Mouse (Mus musculus): ENCODE measurements around the gene Sec22a.

The Sec22a gene

DNA sequence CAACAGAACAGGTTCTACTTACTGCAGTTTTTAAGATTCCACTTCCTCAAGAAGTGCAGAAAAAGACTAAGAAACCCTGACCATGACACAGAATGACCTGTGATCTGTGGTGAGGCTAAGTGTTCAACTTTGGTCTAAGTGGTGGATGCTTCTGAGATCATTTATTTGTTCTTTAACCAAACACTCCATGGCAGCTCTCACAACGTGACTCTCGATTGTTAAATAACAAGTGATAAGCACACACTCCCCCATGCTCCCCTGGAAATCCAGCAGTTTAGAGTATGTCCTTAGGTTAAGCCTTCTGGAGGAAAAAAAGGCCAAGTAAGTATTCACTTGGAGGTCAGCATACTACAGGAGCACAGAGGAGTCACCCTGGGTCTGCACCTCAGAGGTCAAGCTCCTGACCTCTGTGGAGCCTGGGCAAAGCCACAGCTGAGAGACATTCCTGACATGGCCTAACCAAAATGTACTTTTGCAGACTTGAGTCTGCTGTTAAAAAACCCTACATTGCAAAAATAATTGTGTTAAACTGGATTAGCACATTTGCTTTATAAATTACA, 53.1 kb downstream of the Sec22a start:
- DNase-seq (ENCODE audit: low spot score): no peak

DNA sequence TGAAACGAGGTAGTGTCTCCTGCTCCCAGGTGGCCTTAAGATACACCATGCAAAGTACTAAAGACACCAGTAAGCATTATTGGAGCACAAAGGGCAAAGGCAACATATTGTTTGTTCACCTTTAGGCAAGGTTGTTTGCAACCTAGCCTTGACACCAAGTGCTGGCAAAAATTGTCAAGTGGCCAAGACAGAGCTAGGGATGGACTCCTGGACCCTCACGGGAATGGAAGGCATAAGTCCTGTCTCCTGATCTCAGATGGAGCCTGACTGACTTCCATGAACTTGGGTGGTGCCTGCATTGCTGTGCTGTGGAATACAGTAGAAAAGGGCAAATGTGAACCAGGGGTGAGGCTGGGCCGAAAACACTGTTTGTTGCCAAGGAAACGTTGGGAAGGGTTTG, 54.1 kb downstream of the Sec22a start:
- no peak for DNase-seq (ENCODE audit: low spot score)

DNA sequence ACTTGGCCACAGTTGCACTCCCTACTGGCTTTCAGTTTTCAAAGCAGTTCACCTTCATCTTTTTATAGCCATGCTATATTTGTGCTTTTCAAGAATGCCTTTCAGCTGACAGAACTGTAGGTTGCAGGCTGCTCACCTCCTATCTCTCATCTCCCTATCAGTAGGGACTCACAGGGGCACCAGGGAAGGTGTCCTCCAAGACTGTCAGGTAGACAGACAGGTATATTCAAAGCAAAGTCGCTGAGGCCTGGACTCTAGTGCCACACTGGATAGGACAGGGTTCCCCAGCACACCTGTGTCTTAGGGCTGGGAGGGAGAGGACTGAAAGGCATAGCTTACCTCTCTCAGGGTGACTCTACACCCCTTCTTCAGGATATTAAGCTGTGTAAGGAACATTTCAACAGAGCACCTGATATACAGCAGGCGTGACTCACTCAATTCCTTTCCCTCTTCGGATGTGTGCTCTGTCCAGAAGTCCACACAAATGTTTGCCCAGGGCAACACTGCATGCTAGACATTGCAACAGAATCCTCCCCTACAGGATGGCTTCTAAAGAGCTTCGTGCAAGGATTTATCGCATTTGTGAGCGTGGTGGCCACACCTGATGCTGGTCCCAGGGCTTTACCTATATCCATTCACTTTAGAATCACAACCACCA, 55.1 kb downstream of the Sec22a start:
- no peak for DNase-seq (ENCODE audit: low spot score)

DNA sequence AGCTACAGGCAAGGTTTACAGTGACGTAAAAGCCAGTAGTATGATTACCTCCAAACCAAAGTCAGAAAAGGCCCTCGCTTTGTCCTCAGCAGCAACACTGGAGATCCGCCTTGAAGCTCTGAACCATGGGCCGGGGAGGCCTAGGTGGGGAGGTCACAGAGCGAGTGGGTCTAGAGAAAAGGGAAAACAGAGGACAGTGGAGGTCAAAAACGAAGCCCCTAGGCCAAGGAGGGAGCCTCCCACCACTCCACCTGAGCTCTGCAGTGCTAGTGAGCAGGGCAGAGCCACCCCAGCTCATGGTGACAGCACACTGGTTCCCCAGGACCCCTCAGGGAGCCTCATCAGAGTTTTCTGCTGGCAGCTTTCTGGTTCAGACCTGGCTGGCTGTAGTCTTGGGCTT, 55.7 kb downstream of the Sec22a start:
- no peak for DNase-seq (ENCODE audit: low spot score)

DNA sequence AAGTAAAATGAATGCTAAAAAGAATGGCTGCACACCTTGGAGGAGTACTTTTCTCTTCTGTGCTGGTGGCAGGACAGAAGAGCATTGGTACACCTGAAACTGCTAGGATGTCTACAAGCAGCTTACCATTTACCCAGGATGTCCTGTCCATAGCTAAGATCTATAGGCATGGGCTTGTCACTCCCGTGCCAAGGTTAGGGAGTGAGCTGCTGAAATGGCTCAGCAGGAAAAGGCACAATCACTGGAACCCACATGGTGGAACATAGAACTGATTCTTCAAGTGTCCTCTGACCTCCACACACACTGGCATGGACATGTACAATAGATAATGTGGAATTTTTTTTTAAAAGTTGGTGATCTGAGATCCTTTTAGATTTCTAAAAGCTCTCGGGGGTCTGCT, 56.4 kb downstream of the Sec22a start:
- DNase-seq (ENCODE audit: low spot score): no peak

DNA sequence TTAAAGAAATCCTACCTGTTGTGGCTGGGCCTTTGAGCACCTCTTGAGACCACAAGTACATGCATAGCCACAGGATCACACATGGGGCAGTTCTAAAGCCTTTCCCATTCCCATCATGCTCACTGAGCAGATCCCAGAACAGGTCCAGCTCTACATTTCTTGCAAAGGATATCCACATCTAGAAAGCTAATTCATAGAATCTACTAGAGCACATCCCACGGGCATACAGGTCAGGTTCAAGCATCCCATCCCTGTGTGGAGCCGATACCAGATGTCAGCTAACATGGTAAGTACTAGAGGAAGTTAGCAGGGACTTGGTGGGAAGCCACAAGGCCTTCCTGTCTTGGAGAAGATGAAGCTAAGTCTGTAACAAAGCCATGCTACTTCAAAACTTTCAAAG, 57.1 kb downstream of the Sec22a start:
- no peak for DNase-seq (ENCODE audit: low spot score)

DNA sequence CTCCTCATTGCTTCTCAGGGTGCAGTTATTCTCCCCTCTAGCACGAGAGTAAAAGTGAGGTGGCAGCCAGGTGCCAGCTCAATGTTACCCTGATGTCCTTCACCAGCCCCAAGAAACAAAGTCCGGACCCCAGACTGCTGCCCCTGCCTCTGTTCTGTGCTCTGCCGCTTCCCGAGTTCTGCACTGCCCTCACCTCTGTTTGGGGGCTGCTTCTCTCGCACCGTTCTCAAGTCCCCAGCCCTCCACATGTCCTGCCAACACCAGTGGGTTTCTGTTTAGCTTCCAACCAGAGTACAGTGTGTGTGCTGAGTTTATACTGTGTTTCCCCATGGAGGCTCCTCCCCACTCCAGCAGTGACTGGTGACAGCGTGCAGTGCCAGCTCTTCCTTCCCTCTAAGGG, 58.5 kb downstream of the Sec22a start:
- no peak for DNase-seq (ENCODE audit: low spot score)

DNA sequence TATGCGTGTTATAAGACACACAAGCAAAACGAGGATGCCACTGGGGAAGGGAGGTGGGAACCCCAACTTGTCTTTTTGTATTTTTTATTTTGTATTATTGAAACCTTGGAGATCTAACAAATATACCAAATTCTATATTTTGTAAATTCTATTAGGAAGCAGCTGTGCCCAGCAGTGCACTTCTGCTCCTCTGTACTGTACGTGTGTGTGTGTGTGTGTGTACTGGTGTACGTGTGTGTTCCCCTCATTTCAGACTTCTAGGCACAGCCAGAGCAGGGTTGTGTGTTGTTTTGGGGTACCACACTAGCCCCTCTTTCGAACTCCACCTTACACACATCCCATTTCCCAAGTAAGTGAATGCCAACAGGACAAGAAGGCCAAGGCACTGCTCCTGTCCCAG, 59.3 kb downstream of the Sec22a start:
- DNase-seq (ENCODE audit: low spot score): no peak

DNA sequence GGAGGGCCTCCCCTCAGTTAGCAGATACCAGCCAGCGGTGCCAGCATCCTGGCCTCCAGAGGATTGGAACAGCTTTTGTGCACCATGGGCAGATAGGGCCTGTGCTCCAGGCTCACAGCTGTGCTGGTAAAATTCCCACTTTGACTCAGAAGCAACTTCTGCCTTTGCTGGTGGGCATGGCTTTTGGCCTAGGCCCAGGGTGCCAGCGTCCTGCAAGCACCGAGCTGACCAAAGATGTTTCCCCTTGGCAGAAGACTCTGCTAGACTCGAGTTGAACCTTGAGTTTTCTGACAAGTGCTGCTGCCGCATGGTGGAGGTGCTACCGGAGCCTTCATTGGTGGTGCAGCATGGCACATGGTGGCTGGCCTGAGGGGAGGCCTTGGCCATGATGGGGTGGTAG, 60.0 kb downstream of the Sec22a start:
- no peak for DNase-seq (ENCODE audit: low spot score)

DNA sequence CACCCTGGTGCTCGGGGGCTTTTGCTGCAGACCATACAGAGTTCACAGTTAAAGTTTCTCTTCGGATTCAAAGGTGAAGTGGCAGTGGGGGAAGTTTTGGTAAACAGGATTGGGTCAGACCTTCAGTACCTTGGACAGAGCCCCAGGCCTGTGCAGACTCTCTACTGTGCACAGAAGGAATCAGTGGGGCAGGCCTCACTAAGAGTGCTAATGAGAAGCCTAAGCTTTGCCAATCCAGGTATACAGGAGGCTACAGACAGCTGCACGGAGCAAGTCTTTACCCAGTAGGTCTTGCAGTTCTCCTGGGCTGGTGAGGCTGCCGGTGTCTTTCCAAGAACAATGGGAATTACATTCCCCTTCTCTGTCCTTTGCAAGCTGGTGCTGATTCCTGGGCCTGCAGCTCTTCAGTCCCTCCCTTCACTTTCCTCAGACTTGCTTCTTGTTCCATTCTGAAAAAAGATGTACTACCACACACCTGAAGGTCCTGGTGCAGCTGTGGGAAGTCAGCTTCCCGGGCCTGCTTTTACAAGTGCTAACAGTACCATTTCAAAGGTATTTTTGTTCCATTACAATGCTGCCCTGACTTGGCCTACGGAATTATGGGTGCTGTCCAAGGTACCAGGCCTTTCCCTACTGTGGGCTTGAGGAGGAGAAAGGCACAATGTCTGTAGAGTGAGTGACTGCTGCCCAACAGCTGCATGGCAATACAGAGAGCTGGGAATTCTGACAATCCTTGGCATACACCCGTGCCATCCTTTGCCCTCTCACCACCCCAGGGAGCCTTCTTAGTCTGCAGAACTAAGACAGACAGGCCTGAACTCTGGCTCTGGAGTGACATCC, 61.1 kb downstream of the Sec22a start:
- DNase-seq (ENCODE audit: low spot score): no peak

DNA sequence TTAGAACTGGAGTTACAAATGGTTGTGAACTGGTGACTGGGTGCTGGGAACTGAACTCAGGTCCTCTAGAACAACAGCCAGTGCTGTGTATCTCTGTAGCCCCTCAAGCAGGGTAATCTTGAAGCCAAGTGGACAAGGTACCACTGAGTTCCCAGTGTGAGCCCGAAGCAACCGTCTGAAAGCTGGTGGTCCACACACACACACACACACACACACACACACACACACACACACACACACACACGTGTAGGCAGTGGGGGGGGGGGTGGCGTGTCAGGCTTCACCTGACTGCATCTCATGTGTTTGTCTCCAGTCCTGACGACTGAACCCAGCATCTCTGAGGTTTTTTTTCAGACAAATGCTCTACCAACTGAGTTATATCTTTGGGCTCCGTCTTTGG, 63.6 kb downstream of the Sec22a start:
- DNase-seq (ENCODE audit: low spot score): no peak

DNA sequence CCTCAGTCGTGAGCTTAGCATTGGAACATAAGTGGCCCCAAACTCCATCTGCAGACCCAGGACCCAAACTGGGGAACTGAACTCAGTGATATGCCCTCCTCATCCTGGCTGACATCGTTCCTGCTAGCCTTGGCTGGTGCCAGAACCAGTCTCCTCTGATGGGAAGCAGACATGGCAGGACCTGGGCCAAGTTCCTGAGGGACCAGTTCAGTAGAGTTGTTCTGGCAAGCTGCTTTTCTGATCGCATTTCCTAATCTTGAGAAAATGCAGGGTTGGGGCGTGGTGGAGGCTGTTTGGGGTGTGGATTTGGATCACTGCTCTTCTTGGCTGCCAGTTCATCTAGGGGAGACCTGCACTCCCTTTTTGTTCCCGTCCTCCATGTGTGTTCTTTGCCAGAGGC, 65.9 kb downstream of the Sec22a start:
- DNase-seq (ENCODE audit: low spot score): no peak

DNA sequence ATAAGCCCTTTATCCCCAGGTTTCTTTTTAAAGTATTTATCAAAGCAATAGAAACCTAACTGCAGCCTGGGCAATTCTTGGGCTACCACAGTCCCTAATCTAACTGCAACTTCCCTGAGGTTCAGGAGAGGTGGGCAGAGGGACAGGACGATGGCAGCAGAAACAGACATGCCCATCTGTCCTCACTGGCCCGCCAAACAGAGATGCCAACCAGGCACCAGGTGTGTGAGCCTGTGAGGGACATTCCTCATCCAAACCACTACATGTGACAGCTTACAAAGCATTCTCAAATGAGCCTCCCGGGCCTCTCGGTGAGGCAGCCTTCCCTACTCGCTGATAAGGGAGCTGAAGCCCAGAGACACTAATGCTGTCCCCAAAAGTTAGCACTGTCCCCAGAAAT, 76.5 kb downstream of the Sec22a start:
- no peak for DNase-seq (ENCODE audit: low spot score)

DNA sequence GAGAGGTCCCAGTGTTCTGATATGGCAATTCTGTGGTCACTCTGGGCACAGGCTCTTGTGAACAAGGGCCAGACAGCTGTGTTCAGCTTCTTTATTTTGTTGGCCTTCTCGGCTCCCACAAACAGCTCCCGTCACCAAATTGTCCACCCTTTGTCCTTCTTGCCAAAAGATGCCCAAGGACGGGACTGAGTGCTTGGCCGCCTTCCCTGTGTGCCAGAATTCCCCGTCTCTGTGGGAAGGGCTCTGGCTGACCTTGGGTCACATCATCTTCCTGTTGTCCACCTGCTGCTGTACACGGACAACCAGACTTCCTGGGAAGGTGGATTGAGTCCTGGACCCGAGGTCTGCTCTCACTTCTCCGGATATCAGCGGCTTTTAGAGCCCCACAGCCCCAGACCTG, 77.9 kb downstream of the Sec22a start:
- no peak for DNase-seq (ENCODE audit: low spot score)

DNA sequence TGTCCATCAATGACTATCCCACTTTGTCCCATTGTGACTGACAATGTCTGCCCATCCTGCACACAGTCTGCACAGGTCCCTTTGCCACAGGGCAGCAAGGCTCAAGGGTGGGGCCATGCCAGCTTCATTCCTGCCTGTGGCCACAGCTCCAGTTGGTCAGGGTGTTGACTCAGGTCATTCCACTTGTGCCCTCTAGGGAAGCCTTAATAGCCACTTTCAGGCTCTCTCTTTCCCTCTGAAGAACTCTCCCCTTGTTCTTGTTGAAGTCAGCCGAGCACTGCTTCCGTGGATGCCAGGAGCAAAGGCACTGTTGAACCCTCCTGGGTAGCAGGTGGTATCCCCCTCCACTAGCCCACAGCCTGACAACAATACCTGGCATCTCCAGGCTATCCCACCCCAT, 81.3 kb downstream of the Sec22a start:
- DNase-seq (ENCODE audit: low spot score): no peak

DNA sequence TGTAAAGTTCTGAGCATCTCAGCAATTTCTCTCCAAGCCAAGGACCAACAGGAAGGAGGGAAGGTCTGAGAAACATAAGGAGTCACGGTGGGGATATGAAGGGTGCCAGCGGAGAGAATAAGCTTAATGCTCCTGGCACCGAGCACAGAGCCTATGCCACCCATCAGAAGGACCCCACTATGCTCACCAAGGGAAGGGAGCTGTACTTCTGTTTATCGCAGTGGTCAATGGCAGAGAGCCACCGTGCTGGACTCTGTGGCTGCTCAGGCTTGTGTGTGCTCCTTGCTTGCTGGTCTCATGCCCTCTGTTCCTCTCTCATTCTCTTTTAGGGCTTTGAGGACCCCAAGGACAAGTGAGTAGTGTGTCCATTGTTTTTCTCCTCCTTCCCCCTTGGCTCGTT, 85.6 kb downstream of the Sec22a start:
- DNase-seq (ENCODE audit: low spot score): no peak

DNA sequence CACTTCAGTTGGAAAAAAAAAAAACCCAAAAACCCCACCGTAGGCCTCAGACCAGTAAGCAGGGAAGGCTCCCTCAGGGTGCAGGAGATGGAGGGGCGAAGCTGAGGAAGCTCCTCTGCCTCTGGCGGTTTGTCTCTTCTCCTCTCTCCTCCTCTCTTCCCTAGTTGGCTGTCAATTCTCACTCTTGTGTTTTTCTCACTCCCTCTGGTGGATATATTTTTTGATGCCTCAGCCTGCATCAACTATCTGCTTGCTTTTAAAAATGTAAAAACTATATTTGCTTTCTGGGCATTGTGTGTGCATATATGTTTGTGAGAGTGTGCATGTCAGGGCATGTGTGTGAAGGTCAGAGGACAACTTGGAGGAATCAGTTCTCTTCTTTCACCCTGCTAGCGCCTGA, 91.3 kb downstream of the Sec22a start:
- no peak for DNase-seq (ENCODE audit: low spot score)

DNA sequence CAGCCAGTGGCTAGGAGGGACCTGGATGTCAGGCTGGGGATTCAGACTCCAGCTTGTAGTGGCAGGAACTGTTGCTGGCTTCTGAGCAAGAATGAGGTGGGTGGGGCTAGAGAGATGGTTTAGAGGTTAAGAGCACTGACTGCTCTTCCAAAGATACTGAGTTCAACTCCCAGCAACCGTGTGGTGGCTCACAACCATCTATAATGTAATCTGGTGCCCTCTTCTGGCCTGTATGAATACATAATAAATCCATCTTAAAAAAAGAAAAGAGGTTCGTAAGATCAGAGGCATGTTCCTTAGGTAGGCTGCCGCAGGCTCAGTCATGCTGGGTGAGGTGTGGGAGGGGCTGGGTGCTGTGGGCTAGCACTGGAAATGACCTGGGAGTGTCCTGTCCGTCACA, 92.1 kb downstream of the Sec22a start:
- DNase-seq (ENCODE audit: low spot score): no peak

DNA sequence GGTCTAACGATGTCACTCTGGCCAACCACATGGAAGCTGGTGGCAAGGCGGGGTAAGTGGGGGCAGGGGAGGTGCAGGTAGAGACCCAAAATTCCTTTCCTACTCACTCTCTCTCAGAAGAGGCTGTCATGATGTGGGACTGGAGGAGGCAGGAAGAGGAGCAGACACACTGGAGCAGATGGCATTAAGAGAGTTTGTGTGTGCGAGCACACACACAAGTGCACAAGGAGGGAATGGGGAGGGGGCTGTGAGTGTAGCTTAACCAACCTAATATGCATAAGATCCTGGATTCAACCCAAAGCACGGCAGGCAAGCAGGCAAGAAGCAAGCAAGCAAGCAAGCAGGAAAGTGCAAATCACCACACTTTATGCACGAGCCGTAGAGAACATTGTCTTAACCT, 92.8 kb downstream of the Sec22a start:
- no peak for DNase-seq (ENCODE audit: low spot score)

DNA sequence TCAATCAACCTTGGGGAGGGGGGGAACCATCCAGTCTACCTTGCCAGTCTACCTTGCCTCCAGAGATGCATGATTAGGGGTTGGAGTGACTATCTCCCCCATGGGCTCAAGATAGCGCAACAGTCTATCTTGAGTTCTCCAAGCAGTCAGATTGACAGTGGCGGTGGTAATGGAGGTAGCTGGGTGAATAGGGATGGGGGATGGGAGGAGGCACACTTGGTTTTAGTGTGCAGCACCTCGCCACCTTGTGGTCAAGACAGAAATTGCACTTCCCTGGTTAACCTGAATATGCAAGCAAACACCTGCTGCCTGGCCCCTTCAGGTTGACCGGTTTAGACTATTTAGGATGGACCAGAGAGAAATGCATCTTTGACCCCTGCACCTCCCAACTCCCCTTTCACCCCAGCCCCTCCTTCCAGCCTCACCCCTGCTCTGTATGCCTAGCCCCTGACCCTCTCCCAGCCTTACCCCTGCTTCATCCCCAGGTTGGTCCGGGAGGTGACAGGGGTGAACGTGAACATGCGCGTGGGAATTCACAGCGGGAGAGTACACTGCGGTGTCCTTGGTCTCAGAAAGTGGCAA, 93.3 kb downstream of the Sec22a start:
- peak; percentile 67 for DNase-seq (ENCODE audit: low spot score)
